Mouse (Mus musculus): ENCODE results near the gene Srl.

GRCm38 (mm10) chr16:4541033-4541432 lies 583 bp downstream of the Srl start:
- TF ChIP-seq CTCF (IDR thresholded peaks at IDR 0.05; ENCODE audit: low read depth) = no peak
- TF ChIP-seq EP300 (IDR thresholded peaks at IDR 0.05; ENCODE audit: low read depth) = no peak

All from heart, postnatal 0 days (tissue).